Comparison of ENCODE assay signal across 10 mouse cellular contexts in the genomic region with DNA sequence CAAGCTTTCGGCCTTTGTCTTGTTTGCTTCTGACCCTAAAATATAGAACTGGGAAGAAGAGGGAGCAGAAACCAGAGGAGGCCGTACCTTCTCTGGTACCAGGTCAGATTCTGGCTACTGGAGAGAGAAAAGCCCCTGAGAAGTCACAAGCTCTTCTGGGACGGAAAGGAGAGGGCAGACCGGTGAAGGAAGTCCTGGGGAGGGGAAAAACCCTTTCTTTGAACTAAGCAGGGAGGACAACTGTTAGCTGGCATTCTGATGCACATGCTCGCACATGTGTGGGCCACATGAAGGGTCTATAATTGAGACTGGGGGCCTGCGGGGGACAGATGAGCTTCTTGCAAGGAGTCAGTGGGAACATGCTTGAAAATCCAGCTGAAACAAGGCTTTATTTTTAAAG.
DNase-seq lines count a peak whose midpoint lies in the region; ATAC-seq and TF ChIP-seq lines count a peak whose summit lies in the region.
"Had no signal": no experiment of that assay in that cellular context is flagged by ENCODE, and none has a peak within 500 bp of the region (broad histone marks: within the 10 kb centered on the region; RNA-seq: fewer than 3 reads in every experiment).

No protein-coding gene starts in this region.

- TF ChIP-seq EP300 in heart, postnatal 0 days (IDR thresholded peaks at IDR 0.05; ENCODE audit: low read depth) = no peak

- ATAC-seq in kidney, embryonic 16.5 days (ENCODE audit: low FRiP score, low TSS enrichment) = no peak
- no peak for ATAC-seq in embryonic facial prominence, embryonic 11.5 days (replicated peaks; ENCODE audit: insufficient number of reproducible peaks, low FRiP score, low TSS enrichment, low read depth)
- ATAC-seq in heart, postnatal 0 days (ENCODE audit: insufficient read depth, low read depth) = no peak
- no peak for ATAC-seq in limb, embryonic 15.5 days (ENCODE audit: insufficient number of reproducible peaks, low FRiP score, low TSS enrichment, low read depth)
- ATAC-seq in megakaryocyte-erythroid progenitor cell, adult 5-6 weeks (replicated peaks; ENCODE audit: low FRiP score, low TSS enrichment, poor library complexity, severe bottlenecking) = no peak
- ATAC-seq: forebrain, embryonic 14.5 days had no signal

- TF ChIP-seq CTCF in heart, postnatal 0 days (IDR thresholded peaks at IDR 0.05; ENCODE audit: low read depth) = no peak

- H3K4me3 ChIP-seq in kidney, embryonic 16.5 days (ENCODE audit: low read length) = no peak overlapping the region
- H3K4me3 ChIP-seq in embryonic facial prominence, embryonic 11.5 days (ENCODE audit: low read depth, low read length) = no peak overlapping the region
- H3K4me3 ChIP-seq in heart, postnatal 0 days (ENCODE audit: low read depth, low read length) = no peak overlapping the region
- H3K4me3 ChIP-seq in limb, embryonic 15.5 days = no peak overlapping the region

- H3K4me2 ChIP-seq in kidney, embryonic 16.5 days (replicated peaks; ENCODE audit: low read depth, low read length) = no peak overlapping the region
- H3K4me2 ChIP-seq in embryonic facial prominence, embryonic 11.5 days (ENCODE audit: low read depth, low read length) = no peak overlapping the region; the same call in 1 of the 2 replicates
- H3K4me2 ChIP-seq in heart, postnatal 0 days (ENCODE audit: low read depth, low read length) = no peak overlapping the region
- no peak overlapping the region for H3K4me2 ChIP-seq in limb, embryonic 15.5 days

- H3K9ac ChIP-seq in kidney, embryonic 16.5 days (replicated peaks; ENCODE audit: low read length) = peak overlapping the region; percentile 35; the same call in 1 of the 2 replicates
- no peak overlapping the region; the same call in 1 of the 2 replicates for H3K9ac ChIP-seq in embryonic facial prominence, embryonic 11.5 days (replicated peaks; ENCODE audit: low read length)
- H3K9ac ChIP-seq in heart, postnatal 0 days (replicated peaks; ENCODE audit: low read depth, low read length) = no peak overlapping the region
- H3K9ac ChIP-seq in limb, embryonic 15.5 days = no peak overlapping the region

- H3K36me3 ChIP-seq in kidney, embryonic 16.5 days (ENCODE audit: insufficient read depth, low read length) = no peaks in the 10 kb centered on the region
- H3K36me3 ChIP-seq in embryonic facial prominence, embryonic 11.5 days (replicated peaks; ENCODE audit: control insufficient read depth, insufficient read depth, low read depth, low read length) = no peaks in the 10 kb centered on the region
- H3K36me3 ChIP-seq in heart, postnatal 0 days (replicated peaks; ENCODE audit: control insufficient read depth, insufficient read depth, low read length) = no peaks in the 10 kb centered on the region
- no peaks in the 10 kb centered on the region for H3K36me3 ChIP-seq in limb, embryonic 15.5 days

- DNase-seq in kidney, adult 11 months = no peak
- DNase-seq in embryonic facial prominence, embryonic 11.5 days (ENCODE audit: low spot score) = no peak
- no peak for DNase-seq in heart, postnatal 0 days (ENCODE audit: low spot score)
- no peak for DNase-seq in Muller cell, postnatal 12 days (ENCODE audit: inconsistent ontology term)
- DNase-seq: adrenal gland, postnatal 36 days; cerebellum, adult 8-10 months had no signal

- 63% methylated on average over 6 of the region's 6 CpGs for WGBS in kidney, embryonic 16.5 days
- 59% methylated on average over 6 of the region's 6 CpGs for WGBS in embryonic facial prominence, embryonic 11.5 days
- WGBS in heart, postnatal 0 days = 64% methylated on average over 6 of the region's 6 CpGs
- WGBS in limb, embryonic 15.5 days = 38% methylated on average over 6 of the region's 6 CpGs

- H3K27me3 ChIP-seq in kidney, embryonic 16.5 days (ENCODE audit: insufficient read depth, low read length) = no peaks in the 10 kb centered on the region
- H3K27me3 ChIP-seq in embryonic facial prominence, embryonic 11.5 days (ENCODE audit: control insufficient read depth, insufficient read depth, low read length) = no peaks in the 10 kb centered on the region
- no peaks in the 10 kb centered on the region for H3K27me3 ChIP-seq in heart, postnatal 0 days (ENCODE audit: control insufficient read depth, insufficient read depth, low read length)
- no peaks in the 10 kb centered on the region for H3K27me3 ChIP-seq in limb, embryonic 15.5 days

- H3K27ac ChIP-seq in kidney, embryonic 16.5 days (ENCODE audit: low read length) = peak overlapping the region; percentile 61
- H3K27ac ChIP-seq in embryonic facial prominence, embryonic 11.5 days (replicated peaks; ENCODE audit: low read depth, low read length) = peak overlapping the region; percentile 62; the same call in 1 of the 2 replicates
- H3K27ac ChIP-seq in heart, postnatal 0 days (ENCODE audit: low read depth) = peak overlapping the region; percentile 74
- peak overlapping the region; percentile 82 for H3K27ac ChIP-seq in limb, embryonic 15.5 days

- H3K9me3 ChIP-seq in kidney, embryonic 16.5 days (ENCODE audit: low read length) = no peaks in the 10 kb centered on the region
- no peaks in the 10 kb centered on the region for H3K9me3 ChIP-seq in embryonic facial prominence, embryonic 11.5 days (replicated peaks; ENCODE audit: control insufficient read depth, low read length)
- no peaks in the 10 kb centered on the region for H3K9me3 ChIP-seq in heart, postnatal 0 days (replicated peaks; ENCODE audit: control insufficient read depth, low read length)
- H3K9me3 ChIP-seq in limb, embryonic 15.5 days = no peaks in the 10 kb centered on the region

- H3K4me1 ChIP-seq in kidney, embryonic 16.5 days (ENCODE audit: insufficient read depth, low read length) = peaks cover 39% of the 10 kb centered on the region
- H3K4me1 ChIP-seq in embryonic facial prominence, embryonic 11.5 days (ENCODE audit: control insufficient read depth, insufficient read depth, low read length) = peaks cover 21% of the 10 kb centered on the region
- H3K4me1 ChIP-seq in heart, postnatal 0 days (ENCODE audit: control insufficient read depth, insufficient read depth) = peaks cover 34% of the 10 kb centered on the region
- H3K4me1 ChIP-seq in limb, embryonic 15.5 days = peaks cover 42% of the 10 kb centered on the region
